In the genomic region with DNA sequence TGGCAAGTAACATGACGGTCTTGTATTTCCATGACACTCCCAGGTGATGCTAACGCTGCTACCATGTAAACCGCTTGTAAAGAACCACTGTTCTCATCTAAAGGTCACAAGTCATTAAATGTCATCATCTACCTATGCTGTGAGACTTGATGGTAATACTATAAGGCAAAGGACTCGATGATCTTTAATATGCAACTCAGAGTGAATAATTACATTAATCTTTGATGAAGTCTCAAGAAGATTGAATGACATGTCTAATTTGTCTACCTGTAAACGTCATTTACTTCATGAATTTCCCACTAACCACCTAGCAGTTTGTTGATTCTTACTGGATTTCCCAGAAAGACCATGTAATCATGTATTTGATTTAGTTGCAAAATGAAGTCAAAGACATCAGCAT, we compare ENCODE assay signal across 15 mouse cellular contexts.
"Had no signal": no experiment of that assay in that cellular context is flagged by ENCODE, and none has a peak within 500 bp of the region (broad histone marks: within the 10 kb centered on the region; RNA-seq: fewer than 3 reads in every experiment).

No protein-coding gene starts in this region.

- H3K27ac ChIP-seq: neural tube, embryonic 15.5 days; stomach, embryonic 15.5 days; stomach, postnatal 0 days had no signal

- DNase-seq: retina, postnatal 1 day; right cerebral cortex, adult 18-20 months; right cerebral cortex, postnatal 14 days; right cerebral cortex, postnatal 25 days; right cerebral cortex, postnatal 4 days; spleen, adult 18-20 months; thymus, adult 18-20 months; thymus, adult 2 months; thymus, postnatal 14 days; thymus, postnatal 25 days; thymus, postnatal 36 days; thymus, postnatal 4 days had no signal

- H3K4me2 ChIP-seq: neural tube, embryonic 15.5 days; stomach, embryonic 15.5 days had no signal

- H3K4me1 ChIP-seq: neural tube, embryonic 15.5 days; stomach, embryonic 15.5 days had no signal

- H3K9me3 ChIP-seq: neural tube, embryonic 15.5 days; stomach, embryonic 15.5 days had no signal

- H3K27me3 ChIP-seq: neural tube, embryonic 15.5 days; stomach, embryonic 15.5 days had no signal

- H3K36me3 ChIP-seq: neural tube, embryonic 15.5 days; stomach, embryonic 15.5 days had no signal

- H3K4me3 ChIP-seq: neural tube, embryonic 15.5 days; stomach, embryonic 15.5 days had no signal

- H3K9ac ChIP-seq: neural tube, embryonic 15.5 days; stomach, embryonic 15.5 days had no signal
